Mouse (Mus musculus): Measurements from ENCODE around the gene Lypd6. TPM values are rescaled to one million over a fixed set of nuclear protein-coding genes. Genes with fewer than 3 reads are reported as not detected.
A peak's percentile ranks its signal among the peaks of the same experiment; 100 is the strongest.

Gene Lypd6
- polyA plus RNA-seq, 1 experiment from 2014 or later = 9.6 TPM

GRCm38 (mm10) chr2:50072158-50072557 is 5.9 kb downstream of the Lypd6 start:
- peaks cover 4% of the 10 kb centered on the region; the same call in 1 of the 2 replicates for H3K4me1 ChIP-seq
- no peaks in the 10 kb centered on the region for H3K9me3 ChIP-seq (replicated peaks)
- ATAC-seq (replicated peaks; ENCODE audit: low FRiP score) = no peak
- H3K4me3 ChIP-seq (replicated peaks) = no peak overlapping the region
- 84% methylated on average over 4 of the region's 4 CpGs for WGBS
- H3K27me3 ChIP-seq = 0 out of 2 replicates have a peak, but pooled peaks cover 10% of the 10 kb centered on the region
- no peak overlapping the region for H3K4me2 ChIP-seq
- H3K27ac ChIP-seq = no peak overlapping the region
- no peaks in the 10 kb centered on the region for H3K36me3 ChIP-seq
- no peak overlapping the region for H3K9ac ChIP-seq

- no peak overlapping the region for H3K4me3 ChIP-seq (replicated peaks)
- H3K4me2 ChIP-seq = no peak overlapping the region
- H3K9me3 ChIP-seq (replicated peaks) = no peaks in the 10 kb centered on the region
- no peak overlapping the region for H3K9ac ChIP-seq
- ATAC-seq (replicated peaks; ENCODE audit: low FRiP score) = no peak
- no peaks in the 10 kb centered on the region for H3K36me3 ChIP-seq
- WGBS = 77% methylated on average over 3 of the region's 3 CpGs
- no peaks in the 10 kb centered on the region for H3K4me1 ChIP-seq
- H3K27ac ChIP-seq = no peak overlapping the region
- H3K27me3 ChIP-seq = no peaks in the 10 kb centered on the region
These were observed 18.5 kb downstream of the Lypd6 start for GRCm38 (mm10) chr2:50084746-50085145.

- Histone ChIP-seq H3K4me1 (no peaks in the 10 kb centered on the region), H3K27me3 (no peaks in the 10 kb centered on the region), H3K4me2 (no peak overlapping the region), H3K27ac (no peak overlapping the region), H3K4me3 (replicated peaks) (no peak overlapping the region), H3K9me3 (replicated peaks) (no peaks in the 10 kb centered on the region), H3K9ac (no peak overlapping the region), H3K36me3 (no peaks in the 10 kb centered on the region)
- ATAC-seq (replicated peaks; ENCODE audit: low FRiP score) = no peak
- 78% methylated on average over 3 of the region's 3 CpGs for WGBS
These were observed 21.5 kb downstream of the Lypd6 start for GRCm38 (mm10) chr2:50087761-50088160.

- Histone ChIP-seq H3K27ac (no peak overlapping the region), H3K4me2 (no peak overlapping the region), H3K9ac (no peak overlapping the region), H3K9me3 (replicated peaks) (no peaks in the 10 kb centered on the region), H3K4me3 (replicated peaks) (no peak overlapping the region), H3K27me3 (no peaks in the 10 kb centered on the region), H3K36me3 (no peaks in the 10 kb centered on the region), H3K4me1 (peaks cover 13% of the 10 kb centered on the region)
- 82% methylated on average over 3 of the region's 3 CpGs for WGBS
- no peak for ATAC-seq (replicated peaks; ENCODE audit: low FRiP score)
These were observed 30.1 kb downstream of the Lypd6 start for GRCm38 (mm10) chr2:50096336-50096735.

- 15% methylated on average over 9 of the region's 9 CpGs for WGBS
- Histone ChIP-seq H3K4me1 (peaks cover 24% of the 10 kb centered on the region), H3K4me3 (replicated peaks) (no peak overlapping the region), H3K9ac (no peak overlapping the region), H3K27me3 (no peaks in the 10 kb centered on the region), H3K27ac (peak overlapping the region; percentile 75), H3K9me3 (replicated peaks) (no peaks in the 10 kb centered on the region), H3K4me2 (no peak overlapping the region), H3K36me3 (no peaks in the 10 kb centered on the region)
- peak; percentile 71 for ATAC-seq (replicated peaks; ENCODE audit: low FRiP score)
These were observed 34.3 kb downstream of the Lypd6 start for GRCm38 (mm10) chr2:50100364-50101151.

- Histone ChIP-seq H3K4me3 (replicated peaks) (no peak overlapping the region), H3K9me3 (replicated peaks) (no peaks in the 10 kb centered on the region), H3K4me1 (peaks cover 24% of the 10 kb centered on the region), H3K4me2 (no peak overlapping the region), H3K9ac (no peak overlapping the region), H3K27me3 (peaks cover 1% of the 10 kb centered on the region; the same call in 1 of the 2 replicates), H3K27ac (peak overlapping the region; percentile 75), H3K36me3 (no peaks in the 10 kb centered on the region)
- WGBS = 83% methylated on average over 1 of the region's 1 CpGs
- no peak for ATAC-seq (replicated peaks; ENCODE audit: low FRiP score)
These were observed 34.9 kb downstream of the Lypd6 start for GRCm38 (mm10) chr2:50101152-50101450.

GRCm38 (mm10) chr2:50103850-50104503 is 37.7 kb downstream of the Lypd6 start:
- whole genome bisulfite sequencing = 53% methylated on average over 7 of the region's 7 CpGs
- Histone ChIP-seq H3K9ac (no peak overlapping the region), H3K36me3 (no peaks in the 10 kb centered on the region), H3K27me3 (peaks cover 4% of the 10 kb centered on the region; the same call in 1 of the 2 replicates), H3K27ac (peak overlapping the region; percentile 59), H3K4me3 (replicated peaks) (no peak overlapping the region), H3K4me1 (peaks cover 24% of the 10 kb centered on the region), H3K9me3 (replicated peaks) (no peaks in the 10 kb centered on the region), H3K4me2 (no peak overlapping the region)
- peak; percentile 54 for ATAC-seq (replicated peaks; ENCODE audit: low FRiP score)

GRCm38 (mm10) chr2:50105590-50105989 is 39.4 kb downstream of the Lypd6 start:
- 86% methylated on average over 3 of the region's 3 CpGs for WGBS
- peaks cover 4% of the 10 kb centered on the region; the same call in 1 of the 2 replicates for H3K27me3 ChIP-seq
- no peak overlapping the region for H3K27ac ChIP-seq
- no peak overlapping the region for H3K4me3 ChIP-seq (replicated peaks)
- H3K9me3 ChIP-seq (replicated peaks) = no peaks in the 10 kb centered on the region
- no peak for ATAC-seq (replicated peaks; ENCODE audit: low FRiP score)
- no peak overlapping the region for H3K9ac ChIP-seq
- H3K4me2 ChIP-seq = no peak overlapping the region
- no peaks in the 10 kb centered on the region for H3K36me3 ChIP-seq
- H3K4me1 ChIP-seq = peaks cover 25% of the 10 kb centered on the region

- Histone ChIP-seq H3K4me2 (no peak overlapping the region), H3K4me1 (peaks cover 27% of the 10 kb centered on the region), H3K36me3 (no peaks in the 10 kb centered on the region), H3K9me3 (replicated peaks) (no peaks in the 10 kb centered on the region), H3K4me3 (replicated peaks) (no peak overlapping the region), H3K27ac (no peak overlapping the region), H3K27me3 (peaks cover 4% of the 10 kb centered on the region; the same call in 1 of the 2 replicates), H3K9ac (no peak overlapping the region)
- WGBS = 88% methylated on average over 3 of the region's 3 CpGs
- ATAC-seq (replicated peaks; ENCODE audit: low FRiP score) = no peak
These were observed 39.8 kb downstream of the Lypd6 start for GRCm38 (mm10) chr2:50105992-50106391.

GRCm38 (mm10) chr2:50106879-50107278 is 40.6 kb downstream of the Lypd6 start:
- no peak overlapping the region for H3K9ac ChIP-seq
- H3K9me3 ChIP-seq (replicated peaks) = no peaks in the 10 kb centered on the region
- no peak overlapping the region for H3K4me2 ChIP-seq
- H3K4me1 ChIP-seq = peaks cover 25% of the 10 kb centered on the region
- no peak overlapping the region for H3K27ac ChIP-seq
- peaks cover 4% of the 10 kb centered on the region; the same call in 1 of the 2 replicates for H3K27me3 ChIP-seq
- H3K36me3 ChIP-seq = no peaks in the 10 kb centered on the region
- 86% methylated on average over 3 of the region's 3 CpGs for WGBS
- no peak for ATAC-seq (replicated peaks; ENCODE audit: low FRiP score)
- no peak overlapping the region for H3K4me3 ChIP-seq (replicated peaks)

GRCm38 (mm10) chr2:50110167-50110566 is 43.9 kb downstream of the Lypd6 start:
- Histone ChIP-seq H3K9me3 (replicated peaks) (no peaks in the 10 kb centered on the region), H3K9ac (no peak overlapping the region), H3K27ac (peak overlapping the region; percentile 48; the same call in 1 of the 2 replicates), H3K4me1 (peaks cover 15% of the 10 kb centered on the region), H3K4me2 (no peak overlapping the region), H3K4me3 (replicated peaks) (no peak overlapping the region), H3K36me3 (no peaks in the 10 kb centered on the region), H3K27me3 (peaks cover 4% of the 10 kb centered on the region; the same call in 1 of the 2 replicates)
- WGBS = 30% methylated on average over 10 of the region's 10 CpGs
- ATAC-seq (replicated peaks; ENCODE audit: low FRiP score) = 0 out of 2 replicates have a peak, but pooled peaks have one; percentile 27

GRCm38 (mm10) chr2:50111169-50111568 is 44.9 kb downstream of the Lypd6 start:
- Histone ChIP-seq H3K9ac (no peak overlapping the region), H3K27ac (no peak overlapping the region), H3K4me3 (replicated peaks) (no peak overlapping the region), H3K4me2 (no peak overlapping the region), H3K36me3 (no peaks in the 10 kb centered on the region), H3K27me3 (peaks cover 2% of the 10 kb centered on the region; the same call in 1 of the 2 replicates), H3K9me3 (replicated peaks) (no peaks in the 10 kb centered on the region), H3K4me1 (peaks cover 15% of the 10 kb centered on the region)
- WGBS = 62% methylated on average over 3 of the region's 3 CpGs
- ATAC-seq (replicated peaks; ENCODE audit: low FRiP score) = 0 out of 2 replicates have a peak, but pooled peaks have one; percentile 25
